Mouse (Mus musculus) myocyte (in vitro differentiated cells): Measurements from ENCODE around the gene Gm10974.

Experiments used
- MAX ChIP-seq: IDR thresholded peaks from one replicate; pipeline ENCODE4 v1.6.1; 2011; ENCODE audit warnings: low read depth, mild to moderate bottlenecking, control low read depth
- MYOD1 ChIP-seq, 3 experiments: IDR thresholded peaks; one replicate each; pipeline ENCODE4 v1.6.1; 2011; ENCODE audit warnings: control low read depth in 2 of 3, low read depth in 2 of 3, mild to moderate bottlenecking in 2 of 3, moderate library complexity in 1 of 3; ENCODE audit not compliant: insufficient read length in 2 of 3, control insufficient read depth in 1 of 3
- MYOG ChIP-seq, 3 experiments: IDR thresholded peaks; one replicate each; pipeline ENCODE4 v1.6.1; 2011; ENCODE audit warnings: control low read depth in 2 of 3, low read depth in 2 of 3, mild to moderate bottlenecking in 2 of 3; ENCODE audit not compliant: insufficient read length in 2 of 3, control insufficient read depth in 1 of 3, insufficient read depth in 1 of 3
- POLR2A ChIP-seq: IDR thresholded peaks from one replicate; pipeline ENCODE4 v1.6.1; 2011; ENCODE audit warnings: low read depth, mild to moderate bottlenecking, control low read depth, moderate library complexity; ENCODE audit not compliant: insufficient read length
- POLR2AphosphoS2 ChIP-seq: IDR thresholded peaks from one replicate; pipeline ENCODE4 v1.6.1; 2011; ENCODE audit warnings: low read depth, control low read depth; ENCODE audit not compliant: insufficient read length
- REST ChIP-seq: IDR thresholded peaks from one replicate; pipeline ENCODE4 v1.6.1; 2011; ENCODE audit warnings: mild to moderate bottlenecking, control low read depth, moderate library complexity; ENCODE audit not compliant: insufficient read depth, insufficient read length
- TCF12 ChIP-seq: IDR thresholded peaks from one replicate; pipeline ENCODE4 v1.6.1; 2011; ENCODE audit warnings: mild to moderate bottlenecking, control low read depth; ENCODE audit not compliant: poor library complexity, insufficient read depth, severe bottlenecking
- TCF3 ChIP-seq: IDR thresholded peaks from one replicate; pipeline ENCODE4 v1.6.1; 2011; ENCODE audit warnings: low read depth, control low read depth; ENCODE audit not compliant: insufficient read length
- USF1 ChIP-seq: IDR thresholded peaks from one replicate; pipeline ENCODE4 v1.6.1; 2011; ENCODE audit warnings: low read depth, mild to moderate bottlenecking, control low read depth, moderate library complexity

DNA sequence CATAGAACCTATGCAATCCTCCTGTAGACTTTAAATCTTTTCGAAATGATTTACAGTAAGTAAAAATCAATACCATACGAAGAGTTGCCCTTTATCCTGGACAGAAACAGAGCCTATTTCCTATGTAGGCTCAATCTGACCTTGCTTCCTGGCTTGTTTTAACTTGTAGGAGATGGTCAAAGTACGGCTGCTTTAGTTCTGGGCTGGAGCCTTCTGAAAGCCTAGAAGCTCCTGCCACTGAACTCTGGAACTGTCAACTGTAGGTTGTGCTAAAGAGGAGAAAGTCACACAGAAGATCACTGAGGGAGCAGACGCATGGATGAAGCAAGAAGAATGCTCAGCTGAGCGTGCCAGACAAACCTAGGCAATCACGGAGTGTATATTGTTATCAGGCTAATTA lies 5.3 kb downstream of the Gm10974 start:
- TF ChIP-seq POLR2A (no peak), POLR2AphosphoS2 (no peak), TCF3 (no peak), MAX (no peak), USF1 (no peak), TCF12 (no peak), MYOG (IDR thresholded peaks at IDR 0.05; ENCODE audit: control insufficient read depth in 1 of 3, insufficient read depth in 1 of 3, insufficient read length in 2 of 3, low read depth in 2 of 3) (no peak), MYOD1 (IDR thresholded peaks at IDR 0.05; ENCODE audit: control insufficient read depth in 1 of 3, insufficient read length in 2 of 3, low read depth in 2 of 3) (no peak), REST (no peak)
